Mouse (Mus musculus) 3T3-L1 (cell line): ENCODE measurements at regions not wholly inside any gene's neighbourhood (a gene's known extent, or its start where the extent isn't known, plus 50 kb on each side); places are given as distances from the start of the nearest gene placed in this dataset.
"Not testable (repeated sequence)": the region's sequence is repeated elsewhere in the genome, so short reads cannot be mapped to it uniquely, and the experiment has no call there.

Experiments used
- DNase-seq: peaks from one replicate; pipeline ENCODE4 v3.0.0-alpha.2; 2015; ENCODE audit warnings: low read depth, low spot score

DNA sequence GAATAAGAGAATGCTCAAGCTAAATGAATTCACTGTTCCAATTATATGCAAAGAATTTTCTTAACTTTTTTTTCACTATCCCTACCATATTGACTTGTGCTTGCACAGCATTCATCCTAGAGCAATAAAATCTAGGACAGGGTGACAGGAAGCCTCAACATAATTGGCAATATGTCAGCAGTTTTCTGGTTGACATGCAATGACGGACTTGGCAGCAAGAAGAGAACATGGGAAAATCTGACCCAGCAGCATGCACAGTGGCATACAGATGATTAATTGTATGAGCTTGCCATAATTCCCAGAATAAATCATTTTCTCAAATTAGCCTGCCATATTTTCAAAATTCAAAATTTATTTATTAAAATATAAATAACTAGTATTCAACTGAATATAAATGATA is 152.7 kb downstream of the Amy2a5 start:
- no peak for DNase-seq

DNA sequence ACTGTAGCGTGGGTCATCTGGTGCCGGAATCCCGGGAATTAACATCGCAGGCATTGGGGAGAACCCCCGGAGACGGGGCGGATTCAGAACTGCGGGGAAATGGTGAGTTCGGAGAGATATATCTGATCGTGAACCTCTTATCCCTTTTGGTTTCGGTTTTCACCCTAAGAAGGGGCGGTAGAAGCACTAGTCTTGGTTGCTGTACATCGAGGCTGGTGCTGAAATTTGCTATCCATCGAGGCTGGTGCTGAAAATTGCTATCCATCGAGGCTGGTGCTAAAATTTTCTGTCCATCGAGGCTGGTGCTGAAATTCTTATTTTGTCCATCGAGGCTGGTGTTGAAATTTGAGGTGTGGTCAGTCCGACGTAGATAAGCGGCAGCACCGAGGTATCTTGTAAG is 167.8 kb downstream of the Amy2a5 start:
- DNase-seq, result not testable (repeated sequence)

GRCm38 (mm10) chr3:113080704-113081103 is 177.9 kb downstream of the Amy2a5 start:
- peak; percentile 76 for DNase-seq
